Mouse (Mus musculus) testis, adult 2 months (tissue): ENCODE data around the gene Jag1.

Experiments used
- CTCF ChIP-seq: fragments of 200-500 bp; IDR thresholded peaks from 2 replicates; pipeline ENCODE4 v1.5.1; 2012; ENCODE audit warnings: low read depth, mild to moderate bottlenecking, inconsistent platforms, low read length, moderate library complexity; ENCODE audit not compliant: control insufficient read depth, insufficient read depth, insufficient replicate concordance
- POLR2A ChIP-seq: fragments of 200-500 bp; IDR thresholded peaks from 2 replicates; pipeline ENCODE4 v1.6.1; 2012; ENCODE audit warnings: low read depth, mild to moderate bottlenecking, inconsistent platforms, low read length, moderate library complexity; ENCODE audit not compliant: control insufficient read depth

DNA sequence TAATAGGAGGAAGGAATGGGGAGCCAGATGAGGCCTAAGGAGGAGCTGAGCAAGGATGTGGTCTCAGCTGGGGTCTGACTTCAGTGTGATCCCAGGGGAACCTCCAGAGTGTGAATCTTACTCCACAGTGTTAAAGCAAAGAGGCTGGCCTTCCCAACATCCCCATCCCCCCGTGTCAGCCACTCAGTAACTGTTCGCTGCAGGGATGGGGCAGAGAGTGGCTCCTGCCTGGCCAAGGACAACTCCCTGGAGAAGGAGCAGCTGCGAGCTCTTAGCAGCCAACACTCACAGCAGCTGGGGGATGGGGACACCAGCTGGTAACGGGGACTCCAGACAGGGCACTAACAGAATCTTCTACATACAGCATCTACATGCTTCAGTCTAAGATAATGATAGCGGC lies 15.4 kb downstream of the Jag1 start:
- TF ChIP-seq POLR2A (no peak), CTCF (no peak)
